In genomic region chr4:80915211-80915610, GRCm38 (mm10) we compare ENCODE assay signal across 25 mouse cellular contexts. TPM values are rescaled to one million over a fixed set of nuclear protein-coding genes. Genes with fewer than 3 reads are reported as not detected.
A peak's percentile ranks its signal among the peaks of the same experiment; 100 is the strongest.
DNase-seq lines count a peak whose midpoint lies in the region; ATAC-seq and TF ChIP-seq lines count a peak whose summit lies in the region.
"Had no signal": no experiment of that assay in that cellular context is flagged by ENCODE, and none has a peak within 500 bp of the region (broad histone marks: within the 10 kb centered on the region; RNA-seq: fewer than 3 reads in every experiment).

No protein-coding gene starts in this region.

- TF ChIP-seq EP300 in liver, postnatal 0 days (IDR thresholded peaks at IDR 0.05; ENCODE audit: low read depth), result no peak
- no peak for TF ChIP-seq EP300 in stomach, postnatal 0 days (optimal IDR thresholded peaks at IDR 0.05)

- H3K9ac ChIP-seq in limb, embryonic 14.5 days (ENCODE audit: low read depth, low read length, severe bottlenecking), result no peak overlapping the region
- no peak overlapping the region for H3K9ac ChIP-seq in liver, postnatal 0 days (replicated peaks)
- no peak overlapping the region for H3K9ac ChIP-seq in stomach, postnatal 0 days (ENCODE audit: low read length)
- H3K9ac ChIP-seq: embryonic facial prominence, embryonic 13.5 days; embryonic facial prominence, embryonic 15.5 days; forebrain, embryonic 12.5 days had no signal

- no peak for TF ChIP-seq POLR2A in limb, embryonic 14.5 days (IDR thresholded peaks at IDR 0.05; ENCODE audit: borderline replicate concordance, extremely low read depth, insufficient read depth, insufficient read length)
- TF ChIP-seq POLR2A in myocyte (IDR thresholded peaks at IDR 0.05; ENCODE audit: insufficient read length, low read depth), result no peak

- H3K36me3 ChIP-seq in limb, embryonic 14.5 days (ENCODE audit: control insufficient read depth, insufficient read depth, low read length), result no peaks in the 10 kb centered on the region
- H3K36me3 ChIP-seq in limb, embryonic 10.5 days, result no peaks in the 10 kb centered on the region
- no peaks in the 10 kb centered on the region for H3K36me3 ChIP-seq in liver, postnatal 0 days (replicated peaks; ENCODE audit: insufficient read depth, low read length)
- no peaks in the 10 kb centered on the region for H3K36me3 ChIP-seq in myocyte (ENCODE audit: control insufficient read depth, insufficient read depth)
- H3K36me3 ChIP-seq in stomach, postnatal 0 days (ENCODE audit: control insufficient read depth, insufficient read depth, low read length), result no peaks in the 10 kb centered on the region
- H3K36me3 ChIP-seq: embryonic facial prominence, embryonic 13.5 days; embryonic facial prominence, embryonic 15.5 days; forebrain, embryonic 10.5 days; forebrain, embryonic 12.5 days had no signal

- ATAC-seq in limb, embryonic 14.5 days (ENCODE audit: low FRiP score, low read depth), result no peak
- ATAC-seq in liver, postnatal 0 days, result peak; percentile 18
- ATAC-seq in stomach, postnatal 0 days (ENCODE audit: low FRiP score, low TSS enrichment), result no peak
- ATAC-seq in megakaryocyte progenitor cell, adult 5-6 weeks (replicated peaks; ENCODE audit: poor library complexity), result no peak
- ATAC-seq: forebrain, embryonic 14.5 days had no signal

- no peak overlapping the region for H3K4me3 ChIP-seq in limb, embryonic 14.5 days (replicated peaks; ENCODE audit: low read length)
- H3K4me3 ChIP-seq in limb, embryonic 10.5 days, result no peak overlapping the region
- H3K4me3 ChIP-seq in liver, postnatal 0 days (ENCODE audit: low read depth, low read length), result no peak overlapping the region
- H3K4me3 ChIP-seq in myocyte, result no peak overlapping the region
- no peak overlapping the region for H3K4me3 ChIP-seq in stomach, postnatal 0 days (ENCODE audit: low read depth, low read length)
- H3K4me3 ChIP-seq: embryonic facial prominence, embryonic 13.5 days; embryonic facial prominence, embryonic 15.5 days; erythroblast, embryonic 14.5 days; forebrain, embryonic 10.5 days; forebrain, embryonic 12.5 days had no signal

- no peak for DNase-seq in limb, embryonic 14.5 days (ENCODE audit: low spot score)
- no peak for DNase-seq in limb, embryonic 10.5 days (ENCODE audit: low spot score)
- DNase-seq in liver, postnatal 0 days, result peak; percentile 22
- no peak for DNase-seq in liver
- DNase-seq in stomach, postnatal 0 days (ENCODE audit: low spot score), result no peak
- DNase-seq: adrenal gland, adult 2 months; adrenal gland, postnatal 10 days; adrenal gland, postnatal 25 days; cerebellum, adult 11 months; cerebellum, adult 18-20 months; cerebellum, adult 8-10 months; cerebellum, adult 9-11 months; cerebellum, postnatal 14 days; cerebellum, postnatal 36 days; embryo, embryonic 11 days had no signal

- H3ac ChIP-seq in myocyte (ENCODE audit: control insufficient read depth, insufficient read length), result no peak overlapping the region

- H3K27me3 ChIP-seq in limb, embryonic 14.5 days (ENCODE audit: control insufficient read depth, insufficient read depth, low read length), result no peaks in the 10 kb centered on the region
- no peaks in the 10 kb centered on the region for H3K27me3 ChIP-seq in limb, embryonic 10.5 days (ENCODE audit: low read depth, poor library complexity, severe bottlenecking)
- H3K27me3 ChIP-seq in liver, postnatal 0 days (ENCODE audit: insufficient read depth, low read length), result 0 out of 2 replicates have a peak, but pooled peaks cover 2% of the 10 kb centered on the region
- no peaks in the 10 kb centered on the region for H3K27me3 ChIP-seq in myocyte (ENCODE audit: control insufficient read depth, insufficient read depth, insufficient read length)
- H3K27me3 ChIP-seq in stomach, postnatal 0 days (ENCODE audit: control insufficient read depth, insufficient read depth, low read length), result no peaks in the 10 kb centered on the region
- H3K27me3 ChIP-seq: embryonic facial prominence, embryonic 13.5 days; embryonic facial prominence, embryonic 15.5 days; forebrain, embryonic 12.5 days had no signal

- no peak for TF ChIP-seq CTCF in liver, postnatal 0 days (IDR thresholded peaks at IDR 0.05; ENCODE audit: low read depth)
- no peak for TF ChIP-seq CTCF in stomach, postnatal 0 days (IDR thresholded peaks at IDR 0.05; ENCODE audit: low read depth)

- H3K4me1 ChIP-seq in limb, embryonic 14.5 days (ENCODE audit: control insufficient read depth, insufficient read depth, low read length), result no peaks in the 10 kb centered on the region
- H3K4me1 ChIP-seq in limb, embryonic 10.5 days, result peaks cover 12% of the 10 kb centered on the region; the same call in 1 of the 2 replicates
- no peaks in the 10 kb centered on the region for H3K4me1 ChIP-seq in liver, postnatal 0 days (ENCODE audit: insufficient read depth)
- H3K4me1 ChIP-seq in stomach, postnatal 0 days (replicated peaks; ENCODE audit: control insufficient read depth, insufficient read depth), result no peaks in the 10 kb centered on the region
- H3K4me1 ChIP-seq: embryonic facial prominence, embryonic 15.5 days had no signal

- H3K27ac ChIP-seq in limb, embryonic 14.5 days (replicated peaks; ENCODE audit: low read depth, low read length), result no peak overlapping the region
- H3K27ac ChIP-seq in limb, embryonic 10.5 days, result no peak overlapping the region
- peak overlapping the region; percentile 67 for H3K27ac ChIP-seq in liver, postnatal 0 days (ENCODE audit: low read depth)
- H3K27ac ChIP-seq in stomach, postnatal 0 days (replicated peaks), result no peak overlapping the region
- H3K27ac ChIP-seq: embryonic facial prominence, embryonic 13.5 days; embryonic facial prominence, embryonic 15.5 days; forebrain, embryonic 10.5 days; forebrain, embryonic 12.5 days had no signal

- H3K4me2 ChIP-seq in limb, embryonic 14.5 days (replicated peaks; ENCODE audit: low read depth, low read length, severe bottlenecking), result 0 out of 2 replicates have a peak overlapping the region, but pooled peaks have one; percentile 2
- H3K4me2 ChIP-seq in liver, postnatal 0 days (ENCODE audit: low read depth, low read length), result peak overlapping the region; percentile 55; the same call in 1 of the 2 replicates
- peak overlapping the region; percentile 22 for H3K4me2 ChIP-seq in myocyte (ENCODE audit: low read depth)
- H3K4me2 ChIP-seq in stomach, postnatal 0 days (replicated peaks; ENCODE audit: low read depth), result 0 out of 2 replicates have a peak overlapping the region, but pooled peaks have one; percentile 1
- H3K4me2 ChIP-seq: embryonic facial prominence, embryonic 13.5 days; embryonic facial prominence, embryonic 15.5 days; forebrain, embryonic 12.5 days had no signal

- H3K79me2 ChIP-seq in myocyte (ENCODE audit: control insufficient read depth, insufficient read depth), result peaks cover 83% of the 10 kb centered on the region

- no peaks in the 10 kb centered on the region for H3K9me3 ChIP-seq in limb, embryonic 14.5 days (ENCODE audit: control insufficient read depth, low read length)
- no peaks in the 10 kb centered on the region for H3K9me3 ChIP-seq in limb, embryonic 10.5 days (replicated peaks)
- H3K9me3 ChIP-seq in liver, postnatal 0 days (ENCODE audit: low read length), result no peaks in the 10 kb centered on the region
- H3K9me3 ChIP-seq in stomach, postnatal 0 days (ENCODE audit: control insufficient read depth, low read length), result no peaks in the 10 kb centered on the region
- H3K9me3 ChIP-seq: embryonic facial prominence, embryonic 13.5 days; embryonic facial prominence, embryonic 15.5 days; forebrain, embryonic 10.5 days; forebrain, embryonic 12.5 days had no signal

- WGBS in limb, embryonic 14.5 days, result 75% methylated on average over 2 of the region's 2 CpGs
- 78% methylated on average over 2 of the region's 2 CpGs for WGBS in limb, embryonic 10.5 days
- WGBS in liver, postnatal 0 days (ENCODE audit: insufficient replicate concordance), result 50% methylated on average over 2 of the region's 2 CpGs
- 46% methylated on average over 2 of the region's 2 CpGs for WGBS in stomach, postnatal 0 days

TF ChIP-seq in myocyte, 11 proteins besides CTCF, POLR2A, EP300 and RAD21:
- TF ChIP-seq TCF3 (IDR thresholded peaks at IDR 0.05; ENCODE audit: insufficient read length, low read depth) (no peak), MYOG (IDR thresholded peaks at IDR 0.05; ENCODE audit: control insufficient read depth in 1 of 3, insufficient read depth in 1 of 3, insufficient read length in 2 of 3, low read depth in 2 of 3) (no peak), CEBPB (IDR thresholded peaks at IDR 0.05; ENCODE audit: insufficient read depth, poor library complexity, severe bottlenecking) (no peak), SRF (IDR thresholded peaks at IDR 0.05; ENCODE audit: control insufficient read depth, insufficient read length, low read depth) (no peak), TCF12 (IDR thresholded peaks at IDR 0.05; ENCODE audit: insufficient read depth, poor library complexity, severe bottlenecking) (no peak), MYOD1 (IDR thresholded peaks at IDR 0.05; ENCODE audit: control insufficient read depth in 1 of 3, insufficient read length in 2 of 3, low read depth in 2 of 3) (no peak), USF1 (IDR thresholded peaks at IDR 0.05; ENCODE audit: low read depth) (no peak), POLR2AphosphoS2 (IDR thresholded peaks at IDR 0.05; ENCODE audit: insufficient read length, low read depth) (no peak), E2F4 (IDR thresholded peaks at IDR 0.05; ENCODE audit: insufficient read depth) (no peak), REST (IDR thresholded peaks at IDR 0.05; ENCODE audit: insufficient read depth, insufficient read length) (no peak), MAX (IDR thresholded peaks at IDR 0.05; ENCODE audit: low read depth) (no peak)

RNA-seq across cellular contexts. Expression of gene Lurap1l, which starts 4.8 kb away (rescaled TPM):
- 11.0 and 14.9 TPM in 2 replicates for polyA plus RNA-seq in limb, embryonic 14.5 days (2012; rRNA removed)
- 23.2 and 28.4 TPM in 2 replicates for polyA plus RNA-seq in limb, embryonic 14.5 days (2014; fragmentation: Nextera tagmentation; extraction: Ambion mirVana)
- 1.4 and 1.5 TPM in 2 replicates for polyA plus RNA-seq in limb, embryonic 10.5 days (2016; fragmentation: Nextera tagmentation; extraction: Ambion mirVana)
- 14.2 and 19.7 TPM in 2 replicates for polyA plus RNA-seq in liver, postnatal 0 days (2015; fragmentation: Nextera tagmentation; extraction: Ambion mirVana)
- 15.9 TPM for polyA plus RNA-seq in myocyte (2012; fragmentation: generic; extraction: Trizol)
- polyA plus RNA-seq in stomach, postnatal 0 days (2015; fragmentation: Nextera tagmentation; extraction: Ambion mirVana), result 31.2 and 34.1 TPM in 2 replicates
- total RNA-seq in megakaryocyte progenitor cell, adult 5-6 weeks (2015), result not detected in 2 replicates
- not detected in 2 replicates for total RNA-seq in megakaryocyte progenitor cell, adult 5-6 weeks (2017)
- total RNA-seq: common myeloid progenitor, adult 5-6 weeks; MEL had no signal

Comparison
In these comparisons a context has a peak if more than half of its experiments do, and no peak if none do; other contexts are left out.
1. H3K4me2 ChIP-seq: peak in every context shown above with its lines; median percentile 55 in liver, postnatal 0 days; 22 in myocyte; 2 in limb, embryonic 14.5 days; 1 in stomach, postnatal 0 days.